Mouse (Mus musculus) hindbrain, embryonic 15.5 days (tissue): ENCODE measurements around the gene Atf6b. TPM values are rescaled to one million over a fixed set of nuclear protein-coding genes. Genes with fewer than 3 reads are reported as not detected.

Experiments
- ATAC-seq: fragments of 200-750 bp; cut with Nextera tagmentation; 2 replicates; pipeline ENCODE4 v1.8.0; 2017; ENCODE audit warnings: low read depth, moderate number of reproducible peaks, moderate TSS enrichment; ENCODE audit not compliant: low FRiP score
- H3K27ac ChIP-seq: fragments of 300-500 bp; sonication (generic); replicated peaks from 2 replicates; pipeline ENCODE4 v1.5.1; 2015; ENCODE audit warnings: mild to moderate bottlenecking, inconsistent platforms
- H3K27me3 ChIP-seq: fragments of 300-500 bp; sonication (generic); 2 replicates; pipeline ENCODE4 v1.6.1; 2015; ENCODE audit warnings: control low read depth, inconsistent platforms
- H3K36me3 ChIP-seq: fragments of 300-500 bp; sonication (generic); 2 replicates; pipeline ENCODE4 v1.6.1; 2015; ENCODE audit warnings: control low read depth, inconsistent platforms
- H3K4me1 ChIP-seq: fragments of 300-500 bp; sonication (generic); replicated peaks from 2 replicates; pipeline ENCODE4 v1.6.1; 2015; ENCODE audit warnings: control low read depth, inconsistent platforms
- H3K4me2 ChIP-seq: fragments of 300-500 bp; sonication (generic); 2 replicates; pipeline ENCODE4 v1.6.1; 2015; ENCODE audit warnings: moderate library complexity, mild to moderate bottlenecking, inconsistent platforms
- H3K4me3 ChIP-seq: fragments of 300-500 bp; sonication (generic); 2 replicates; pipeline ENCODE4 v1.5.1; 2015; ENCODE audit warnings: mild to moderate bottlenecking, inconsistent platforms
- H3K9ac ChIP-seq: fragments of 300-500 bp; sonication (generic); 2 replicates; pipeline ENCODE4 v1.6.1; 2015; ENCODE audit warnings: inconsistent platforms
- H3K9me3 ChIP-seq: fragments of 300-500 bp; sonication (generic); 2 replicates; pipeline ENCODE4 v1.6.1; 2016; ENCODE audit warnings: control low read depth, inconsistent platforms
- WGBS: fragments of 180-500 bp; shearing (Covaris S2); methylation state at CpG from one replicate; pipeline ENCODE4 v1.1.7; 2015; 5-methylcytosine and 5-hydroxymethylcytosine counted together
- polyA plus RNA-seq: library from polyadenylated mRNA; unstranded; fragments of >200 nt; fragmentation: Nextera tagmentation; extraction: Ambion mirVana; gene quantifications from 2 replicates; pipeline ENCODE4 v1.2.1, GENCODE M21; 2015

Gene Atf6b
- polyA plus RNA-seq, 1 experiment from 2014 or later, result 120 TPM

GRCm38 (mm10) chr17:34611050-34611449 lies 35.9 kb upstream of the Atf6b start:
- H3K36me3 ChIP-seq, result peaks cover 31% of the 10 kb centered on the region
- no peak overlapping the region for H3K4me2 ChIP-seq
- H3K4me3 ChIP-seq, result no peak overlapping the region
- H3K9ac ChIP-seq, result no peak overlapping the region
- no peaks in the 10 kb centered on the region for H3K9me3 ChIP-seq
- no peak overlapping the region for H3K27ac ChIP-seq
- no peak for ATAC-seq
- peaks cover 31% of the 10 kb centered on the region for H3K4me1 ChIP-seq
- 94% methylated on average over 8 of the region's 8 CpGs for WGBS
- no peaks in the 10 kb centered on the region for H3K27me3 ChIP-seq

- Histone ChIP-seq H3K4me2 (no peak overlapping the region), H3K4me3 (no peak overlapping the region), H3K9me3 (no peaks in the 10 kb centered on the region), H3K27ac (no peak overlapping the region), H3K27me3 (no peaks in the 10 kb centered on the region), H3K4me1 (peaks cover 12% of the 10 kb centered on the region), H3K36me3 (peaks cover 31% of the 10 kb centered on the region), H3K9ac (no peak overlapping the region)
- ATAC-seq, result no peak
- 90% methylated on average over 11 of the region's 11 CpGs for WGBS
Measured at GRCm38 (mm10) chr17:34613054-34613645, 33.8 kb upstream of the Atf6b start.

GRCm38 (mm10) chr17:34613830-34614229 lies 33.1 kb upstream of the Atf6b start:
- Histone ChIP-seq H3K27me3 (no peaks in the 10 kb centered on the region), H3K36me3 (peaks cover 31% of the 10 kb centered on the region), H3K9me3 (no peaks in the 10 kb centered on the region), H3K27ac (no peak overlapping the region), H3K9ac (no peak overlapping the region), H3K4me1 (peaks cover 5% of the 10 kb centered on the region), H3K4me3 (no peak overlapping the region), H3K4me2 (no peak overlapping the region)
- WGBS, result 87% methylated on average over 10 of the region's 10 CpGs
- ATAC-seq, result no peak

GRCm38 (mm10) chr17:34615871-34616270 lies 31.1 kb upstream of the Atf6b start, which contains the start of gene Egfl8:
TSS of gene Egfl8 (minus strand) at chr17:34615971.
- Histone ChIP-seq H3K36me3 (peaks cover 29% of the 10 kb centered on the region), H3K27me3 (no peaks in the 10 kb centered on the region), H3K4me3 (no peak within 1 kb of the TSS), H3K27ac (peak within 1 kb of the TSS; percentile 22; the same call in 1 of the 2 replicates), H3K9me3 (no peaks in the 10 kb centered on the region), H3K4me1 (no peaks in the 10 kb centered on the region), H3K4me2 (no peak within 1 kb of the TSS), H3K9ac (no peak within 1 kb of the TSS)
- WGBS, result 49% methylated on average over 6 of the region's 6 CpGs
- no peak for ATAC-seq

GRCm38 (mm10) chr17:34618999-34619398 lies 27.9 kb upstream of the Atf6b start:
- Histone ChIP-seq H3K27ac (no peak overlapping the region), H3K27me3 (no peaks in the 10 kb centered on the region), H3K36me3 (peaks cover 22% of the 10 kb centered on the region), H3K4me3 (no peak overlapping the region), H3K9ac (no peak overlapping the region), H3K4me2 (no peak overlapping the region), H3K4me1 (no peaks in the 10 kb centered on the region), H3K9me3 (no peaks in the 10 kb centered on the region)
- ATAC-seq, result no peak
- 11% methylated on average over 6 of the region's 6 CpGs for WGBS

GRCm38 (mm10) chr17:34621006-34621405 lies 25.9 kb upstream of the Atf6b start:
- no peak for ATAC-seq

GRCm38 (mm10) chr17:34623161-34623560 lies 23.8 kb upstream of the Atf6b start:
- Histone ChIP-seq H3K4me1 (peaks cover 23% of the 10 kb centered on the region), H3K36me3 (peaks cover 21% of the 10 kb centered on the region), H3K27me3 (no peaks in the 10 kb centered on the region), H3K4me3 (no peak overlapping the region), H3K9me3 (no peaks in the 10 kb centered on the region), H3K27ac (no peak overlapping the region), H3K9ac (no peak overlapping the region), H3K4me2 (no peak overlapping the region)
- 83% methylated on average over 9 of the region's 9 CpGs for WGBS
- ATAC-seq, result no peak

More at GRCm38 (mm10) chr17:34621006-34621405, 25.9 kb upstream of the Atf6b start:
- Histone ChIP-seq H3K36me3 (peaks cover 21% of the 10 kb centered on the region), H3K27ac (no peak overlapping the region), H3K27me3 (no peaks in the 10 kb centered on the region), H3K4me3 (no peak overlapping the region), H3K9ac (no peak overlapping the region), H3K9me3 (no peaks in the 10 kb centered on the region), H3K4me1 (peaks cover 8% of the 10 kb centered on the region), H3K4me2 (no peak overlapping the region)
- 90% methylated on average over 8 of the region's 8 CpGs for WGBS

GRCm38 (mm10) chr17:34624981-34625380 lies 22.0 kb upstream of the Atf6b start:
- Histone ChIP-seq H3K4me1 (peaks cover 41% of the 10 kb centered on the region), H3K4me3 (no peak overlapping the region), H3K36me3 (peaks cover 21% of the 10 kb centered on the region), H3K27ac (no peak overlapping the region), H3K4me2 (no peak overlapping the region), H3K9ac (no peak overlapping the region), H3K27me3 (no peaks in the 10 kb centered on the region), H3K9me3 (no peaks in the 10 kb centered on the region)
- WGBS, result 93% methylated on average over 3 of the region's 3 CpGs
- no peak for ATAC-seq

GRCm38 (mm10) chr17:34626062-34626772 lies 20.7 kb upstream of the Atf6b start:
- Histone ChIP-seq H3K4me3 (peak overlapping the region; percentile 85), H3K36me3 (peaks cover 21% of the 10 kb centered on the region), H3K4me2 (peak overlapping the region; percentile 96), H3K4me1 (peaks cover 53% of the 10 kb centered on the region), H3K9ac (peak overlapping the region; percentile 70), H3K27me3 (0 out of 2 replicates have a peak, but pooled peaks cover under 1% of the 10 kb centered on the region), H3K27ac (peak overlapping the region; percentile 94), H3K9me3 (no peaks in the 10 kb centered on the region)
- no peak for ATAC-seq
- WGBS, result 50% methylated on average over 16 of the region's 16 CpGs

- H3K27ac ChIP-seq, result peak overlapping the region; percentile 94
- H3K4me3 ChIP-seq, result peak overlapping the region; percentile 85
- no peaks in the 10 kb centered on the region for H3K9me3 ChIP-seq
- peaks cover 58% of the 10 kb centered on the region for H3K4me1 ChIP-seq
- H3K4me2 ChIP-seq, result peak overlapping the region; percentile 96
- ATAC-seq, result peak; percentile 24
- peaks cover 17% of the 10 kb centered on the region for H3K36me3 ChIP-seq
- peak overlapping the region; percentile 70 for H3K9ac ChIP-seq
- peaks cover 5% of the 10 kb centered on the region for H3K27me3 ChIP-seq
- WGBS, result under 1% methylated on average over 18 of the region's 18 CpGs
Measured at GRCm38 (mm10) chr17:34626773-34627092, 20.2 kb upstream of the Atf6b start.

GRCm38 (mm10) chr17:34627093-34627942 lies 19.6 kb upstream of the Atf6b start:
- peak; percentile 81 for ATAC-seq
- H3K4me3 ChIP-seq, result peak overlapping the region; percentile 85
- under 1% methylated on average over 42 of the region's 45 CpGs for WGBS
- peak overlapping the region; percentile 94 for H3K27ac ChIP-seq
- peaks cover 64% of the 10 kb centered on the region for H3K4me1 ChIP-seq
- peak overlapping the region; percentile 96 for H3K4me2 ChIP-seq
- H3K36me3 ChIP-seq, result peaks cover 13% of the 10 kb centered on the region; the same call in 1 of the 2 replicates
- H3K9ac ChIP-seq, result peak overlapping the region; percentile 70
- no peaks in the 10 kb centered on the region for H3K9me3 ChIP-seq
- H3K27me3 ChIP-seq, result peaks cover 7% of the 10 kb centered on the region
